Mouse (Mus musculus) CH12.LX (cell line): ENCODE data around the gene Mrpl23.

Source experiments
- CHD2 ChIP-seq: IDR thresholded peaks from 2 replicates; pipeline ENCODE4 v1.6.1; 2011; ENCODE audit warnings: low read length, improper control_type of control experiment
- E2F4 ChIP-seq: IDR thresholded peaks from 2 replicates; pipeline ENCODE4 v1.6.1; 2011; ENCODE audit warnings: low read depth, low read length, improper control_type of control experiment; ENCODE audit not compliant: insufficient replicate concordance
- EP300 ChIP-seq: IDR thresholded peaks from 2 replicates; pipeline ENCODE4 v1.6.1; 2011; ENCODE audit warnings: low read length, improper control_type of control experiment
- MAX ChIP-seq: IDR thresholded peaks from 2 replicates; pipeline ENCODE4 v1.6.1; 2011; ENCODE audit warnings: low read length, improper control_type of control experiment
- MXI1 ChIP-seq: IDR thresholded peaks from 2 replicates; pipeline ENCODE4 v1.6.1; 2011; ENCODE audit warnings: mild to moderate bottlenecking, low read depth, low read length, improper control_type of control experiment
- POLR2A ChIP-seq: IDR thresholded peaks from 2 replicates; pipeline ENCODE4 v1.6.1; 2011; ENCODE audit warnings: low read depth, mild to moderate bottlenecking, improper control_type of control experiment, low read length

GRCm38 (mm10) chr7:142572343-142572742, 39.9 kb downstream of the Mrpl23 start:
- TF ChIP-seq EP300 (no peak), MAX (no peak), CHD2 (no peak), MXI1 (no peak), E2F4 (no peak), POLR2A (no peak)
